Comparison of ENCODE assay signal across 9 mouse cellular contexts in the genomic region with DNA sequence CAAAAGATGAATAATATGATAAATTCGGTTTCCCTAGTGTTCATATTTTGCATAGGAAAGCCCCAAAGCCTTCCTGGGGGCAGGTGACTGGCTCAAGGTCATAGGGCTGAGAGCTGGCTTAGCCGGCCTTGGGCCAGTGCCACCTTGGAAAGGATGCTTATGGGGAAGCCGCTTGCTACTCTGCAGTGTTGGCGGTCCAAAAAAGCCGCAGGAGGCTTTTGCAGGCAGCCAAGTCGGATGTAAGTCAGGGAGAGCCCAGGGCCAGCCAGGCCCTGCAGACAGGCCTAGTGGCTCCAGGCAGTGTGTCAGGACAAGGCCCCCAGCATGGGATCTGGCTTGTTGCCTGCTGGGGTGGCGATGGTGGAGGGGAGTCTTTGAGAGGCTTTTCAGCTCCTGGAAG. TPM values are rescaled to one million over a fixed set of nuclear protein-coding genes. Genes with fewer than 3 reads are reported as not detected.
DNase-seq lines count a peak whose midpoint lies in the region; ATAC-seq and TF ChIP-seq lines count a peak whose summit lies in the region.
"Had no signal": no experiment of that assay in that cellular context is flagged by ENCODE, and none has a peak within 500 bp of the region (broad histone marks: within the 10 kb centered on the region; RNA-seq: fewer than 3 reads in every experiment).

No protein-coding gene starts in this region.

- POLR2A ChIA-PET in Patski (lab: Charles Lee): interaction anchor here (1.2 to 2.2 kb wide), 4 partner anchors 8 to 46 kb away, joined by 3 to 5 read pairs (median 3); no protein-coding TSS in a partner anchor

- CTCF ChIA-PET in Patski (lab: Charles Lee): interaction anchor here (0.9 to 1.5 kb wide), 3 partner anchors 25 to 46 kb away, joined by 3 read pairs; no protein-coding TSS in a partner anchor

- H3K4me1 ChIP-seq in cerebellum, adult 2 months (ENCODE audit: control insufficient read depth, insufficient read depth, low read length): peaks cover 37% of the 10 kb centered on the region

- TF ChIP-seq CTCF in Patski (IDR thresholded peaks at IDR 0.05): no peak
- TF ChIP-seq CTCF in cerebellum, adult 2 months (IDR thresholded peaks at IDR 0.05; ENCODE audit: borderline replicate concordance, insufficient read depth, low read depth, low read length): no peak

- in situ Hi-C loops in Patski (cut with MboI; ENCODE audit: low pct_unique_long_range_greater_than_20kb): no loop called here

- intact Hi-C loops in heart, postnatal 36 days (cut with DNase I): no loop called here

- H3K4me3 ChIP-seq in cerebellum, adult 2 months (replicated peaks; ENCODE audit: insufficient read depth, low read depth, low read length): no peak overlapping the region

- TF ChIP-seq POLR2A in cerebellum, adult 2 months (IDR thresholded peaks at IDR 0.05; ENCODE audit: borderline replicate concordance, insufficient read depth, low read length): no peak

- ATAC-seq in Patski: peak; percentile 29

- no peak overlapping the region for H3K27ac ChIP-seq in cerebellum, adult 2 months (ENCODE audit: insufficient read depth, low read length)
- H3K27ac ChIP-seq: liver, embryonic 14.5 days had no signal

- 3% methylated on average over 7 of the region's 7 CpGs for WGBS in cerebellum, adult 2 months

- DNase-seq in layer of hippocampus, adult 9-11 months: peak; percentile 63
- DNase-seq in layer of hippocampus, adult 18-20 months (ENCODE audit: low spot score in 2 of 2): no peak
- DNase-seq in Patski (ENCODE audit: low read depth, low spot score): no peak
- DNase-seq in cerebellum, adult 2 months: peak; percentile 91 to 94
- peak; percentile 35 to 49 for DNase-seq in heart, postnatal 36 days
- no peak for DNase-seq in thymus, postnatal 36 days
- DNase-seq in lung, postnatal 36 days: no peak
- DNase-seq in embryo, embryonic 9.5 days (ENCODE audit: extremely low spot score): no peak

- H3K27me3 ChIP-seq in Patski: no peaks in the 10 kb centered on the region
- no peaks in the 10 kb centered on the region for H3K27me3 ChIP-seq in cerebellum, adult 2 months (ENCODE audit: control insufficient read depth, insufficient read depth, low read length)

RNA-seq across cellular contexts. Expression of a gene that starts 10.8 kb away (rescaled TPM):
- total RNA-seq in layer of hippocampus, adult 18-20 months (2021): 100 to 1,000 TPM; 115 to 116 TPM
- polyA plus RNA-seq in Patski (2021): 497 TPM
- polyA plus RNA-seq in cerebellum, adult 2 months (2012; rRNA removed): 73.3 and 79.3 TPM in 2 replicates
- total RNA-seq in heart, postnatal 36 days (2021): 100 to 1,000 TPM; 101 to 102 TPM

Comparison
In these comparisons a context has a peak if more than half of its experiments do, and no peak if none do; other contexts are left out.
1. DNase-seq: peak in layer of hippocampus, adult 9-11 months (single experiment), cerebellum, adult 2 months (2 of 2) and heart, postnatal 36 days (2 of 2); none in layer of hippocampus, adult 18-20 months (0 of 2), Patski (single experiment), thymus, postnatal 36 days (0 of 2), lung, postnatal 36 days (single experiment) and embryo, embryonic 9.5 days (single experiment).